Mouse (Mus musculus) megakaryocyte-erythroid progenitor cell, adult 5 weeks (primary cell): ENCODE results near the gene Pfkm. TPM values are rescaled to one million over a fixed set of nuclear protein-coding genes. Genes with fewer than 3 reads are reported as not detected.

Source experiments
- polyA plus RNA-seq: library from polyadenylated mRNA; stranded (reverse); fragments of >175 nt; gene quantifications from 2 replicates; pipeline ENCODE4 v1.2.3, GENCODE M21; 2012

Gene Pfkm
- polyA plus RNA-seq: 12.6 and 16.5 TPM in 2 replicates

DNA sequence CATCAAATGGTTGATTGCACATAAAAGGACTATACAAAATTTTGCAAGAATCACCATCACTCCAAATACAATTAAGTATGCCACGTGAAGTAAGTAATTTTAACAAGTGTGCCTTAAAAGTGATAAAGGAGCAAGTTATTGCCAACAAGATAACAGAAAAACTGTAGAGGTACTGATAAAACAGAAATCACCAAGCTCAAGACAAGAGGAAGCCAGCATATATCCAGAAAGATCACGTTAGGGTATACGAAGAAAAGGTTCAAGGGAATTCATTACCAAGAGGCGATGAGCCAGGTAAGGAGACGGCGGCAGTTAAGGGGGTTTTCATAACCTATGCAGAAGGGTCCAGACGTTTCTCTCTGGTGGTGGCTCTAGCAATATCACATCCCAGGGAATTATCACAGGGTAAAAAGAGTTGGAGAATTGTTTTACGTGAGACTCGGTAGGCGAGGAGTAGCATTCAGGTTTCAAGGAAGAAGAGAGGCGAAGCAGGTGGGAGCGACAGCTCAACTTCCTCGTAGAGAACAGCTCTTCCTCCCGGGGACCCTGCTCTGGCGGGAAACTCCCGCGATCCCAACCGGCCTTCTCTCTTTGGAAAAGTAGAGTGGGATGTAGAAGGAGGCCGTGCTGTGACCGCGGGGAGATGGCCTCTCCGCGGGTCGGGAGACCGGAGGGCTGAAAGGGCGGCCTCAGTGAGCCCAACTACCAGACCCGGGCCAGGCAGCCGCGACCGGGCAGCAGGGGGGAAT lies at the start of gene Pfkm:
Pfkm (plus strand) TSS at position 218 of the 749 bp plus-strand sequence.

GRCm38 (mm10) chr15:98093121-98094011 lies 977 bp downstream of the Pfkm start, which contains the start of gene Senp1:
Gene Senp1, minus strand, starts transcription at chr15:98093744.

GRCm38 (mm10) chr15:98165525-98165924 lies 73.1 kb downstream of the Pfkm start, which contains the start of gene Asb8:
Gene Asb8, minus strand, starts transcription at chr15:98165625.

GRCm38 (mm10) chr15:98166963-98167644 lies 74.7 kb downstream of the Pfkm start, which contains the start of gene Ccdc184:
Gene Ccdc184, plus strand, starts transcription at chr15:98167158.

Other genes starting within 250 kb of the Pfkm start
- gene Hdac7, start 248.1 kb upstream of the Pfkm start, polyA plus RNA-seq: 270 and 356 TPM in 2 replicates
- gene Vdr, start 182.0 kb upstream of the Pfkm start, polyA plus RNA-seq: 2.1 and 3.1 TPM in 2 replicates
- gene Tmem106c, start 128.4 kb upstream of the Pfkm start, polyA plus RNA-seq: 44.9 and 46.0 TPM in 2 replicates
- 0.06 TPM in 2 replicates for gene Col2a1, start 87.9 kb upstream of the Pfkm start, polyA plus RNA-seq
- gene Senp1, start 1.2 kb downstream of the Pfkm start, polyA plus RNA-seq: 17.7 and 20.7 TPM in 2 replicates
- gene Asb8, start 73.0 kb downstream of the Pfkm start, polyA plus RNA-seq: 3.8 TPM in 2 replicates
- 0.20 and 0.43 TPM in 2 replicates for gene Ccdc184, start 74.6 kb downstream of the Pfkm start, polyA plus RNA-seq
- gene Olfr288, start 103.0 kb downstream of the Pfkm start, polyA plus RNA-seq: not detected in 2 replicates
- gene Gm44579, start 128.4 kb downstream of the Pfkm start, polyA plus RNA-seq: not detected in 2 replicates
- not detected in 2 replicates for gene Olfr287, start 128.5 kb downstream of the Pfkm start, polyA plus RNA-seq
- gene Olfr286, start 141.9 kb downstream of the Pfkm start, polyA plus RNA-seq: not detected in 2 replicates
- gene H1fnt, start 164.7 kb downstream of the Pfkm start, polyA plus RNA-seq: not detected in 2 replicates
- gene Zfp641, start 203.6 kb downstream of the Pfkm start, polyA plus RNA-seq: not detected in 2 replicates
- not detected in 2 replicates for gene Olfr285, start 224.8 kb downstream of the Pfkm start, polyA plus RNA-seq
- gene Olfr284, start 248.4 kb downstream of the Pfkm start, polyA plus RNA-seq: not detected in 2 replicates